Mouse (Mus musculus) right cerebral cortex, postnatal 10 days (tissue): ENCODE measurements around the gene Gm13287.
"Not testable (repeated sequence)": the region's sequence is repeated elsewhere in the genome, so short reads cannot be mapped to it uniquely, and the experiment has no call there.

Source experiments
- DNase-seq, 2 experiments: peaks; one replicate each; pipeline ENCODE4 v3.0.0; 2021; ENCODE audit warnings: low spot score in 2 of 2

The Gm13287 gene

DNA sequence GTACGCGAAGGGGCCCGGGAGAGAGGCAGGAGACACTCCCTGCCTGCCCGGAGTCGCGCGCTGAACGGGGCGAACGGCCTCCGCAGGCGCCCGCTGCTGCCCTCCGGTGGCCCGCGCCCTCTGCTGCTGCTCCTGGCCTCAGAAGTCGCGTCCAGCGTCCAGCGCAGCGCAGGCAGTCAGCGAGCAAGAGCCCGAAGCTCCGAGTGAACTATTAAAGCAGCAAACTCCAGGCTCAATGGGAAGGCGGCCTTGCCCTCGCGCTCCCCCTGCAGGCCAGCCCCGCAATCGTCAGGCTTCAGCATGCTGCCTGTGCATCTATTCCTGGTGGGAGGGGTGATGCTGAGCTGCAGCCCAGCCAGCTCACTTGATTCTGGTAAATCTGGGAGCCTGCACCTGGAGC, at the start of gene Gm13287:
Gm13287 (plus strand) TSS at position 301 of the 400 bp plus-strand sequence.
- DNase-seq = not testable (repeated sequence)

DNA sequence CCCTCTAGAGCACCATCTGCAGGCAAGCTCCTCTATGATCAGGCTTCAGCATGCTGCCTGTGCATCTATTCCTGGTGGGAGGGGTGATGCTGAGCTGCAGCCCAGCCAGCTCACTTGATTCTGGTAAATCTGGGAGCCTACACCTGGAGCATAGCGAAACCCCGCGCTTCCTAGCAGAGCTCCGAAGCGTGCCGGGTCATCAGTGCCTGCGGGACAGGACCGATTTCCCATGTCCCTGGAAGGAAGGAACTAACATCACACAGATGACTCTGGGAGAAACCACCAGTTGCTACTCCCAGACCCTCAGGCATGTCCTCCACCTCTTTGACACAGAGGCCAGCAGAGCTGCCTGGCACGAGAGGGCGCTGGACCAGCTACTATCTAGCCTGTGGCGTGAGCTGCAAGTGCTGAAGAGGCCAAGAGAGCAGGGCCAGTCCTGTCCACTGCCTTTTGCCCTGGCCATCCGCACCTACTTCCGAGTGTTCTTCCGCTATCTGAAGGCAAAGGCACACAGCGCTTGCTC, 48.2 kb upstream of the Gm13287 start, which contains the start of gene Gm13271:
Gm13271 (plus strand) TSS at position 51 of the 523 bp plus-strand sequence.
- DNase-seq = peak; percentile 76 to 86

DNA sequence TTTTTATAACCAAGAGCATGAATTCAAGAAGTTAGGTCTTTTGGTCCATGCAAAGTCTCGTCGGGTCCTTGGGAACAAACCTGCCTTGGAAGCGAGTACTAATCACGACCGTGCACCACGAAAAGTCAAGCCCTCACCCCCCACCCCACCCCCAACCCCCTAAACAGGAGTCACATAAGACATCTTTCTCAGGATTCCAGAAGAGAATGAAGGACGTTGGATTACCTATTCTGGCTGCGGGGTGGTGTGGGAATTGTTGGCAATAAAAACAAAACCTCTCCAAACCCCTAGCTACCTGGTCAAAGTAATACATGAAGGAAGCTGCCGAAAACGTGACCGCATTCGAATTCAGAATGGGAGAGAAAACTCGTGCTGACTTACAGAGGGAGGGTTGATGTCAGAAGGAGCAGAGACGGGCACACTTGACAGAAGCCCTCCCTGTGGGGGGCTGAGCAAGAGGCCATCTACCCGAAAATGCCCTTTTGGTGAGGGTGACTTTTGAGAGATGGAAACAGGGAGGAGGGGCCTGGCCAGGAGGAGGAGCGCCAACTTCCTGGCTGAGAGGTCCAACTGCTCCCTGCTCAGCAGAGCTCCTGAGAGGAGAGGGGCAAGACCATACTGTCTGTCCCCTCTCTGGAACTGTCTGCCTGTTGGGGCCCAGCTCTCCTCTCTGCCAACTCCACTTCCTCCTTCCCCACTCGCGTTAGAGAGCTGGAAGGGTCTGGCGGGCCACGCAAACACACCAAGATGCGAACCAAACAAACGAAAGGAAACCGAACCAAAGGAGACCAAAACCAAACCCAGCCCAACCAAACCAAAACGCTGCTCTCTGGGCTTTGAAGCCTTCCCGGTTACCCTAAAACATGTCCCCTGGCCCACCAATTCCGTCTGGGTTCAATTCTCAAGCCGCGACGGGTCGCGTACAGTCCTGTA, 46.2 kb upstream of the Gm13287 start:
- peak in 1 of 2 experiments; percentile 28 for DNase-seq

DNA sequence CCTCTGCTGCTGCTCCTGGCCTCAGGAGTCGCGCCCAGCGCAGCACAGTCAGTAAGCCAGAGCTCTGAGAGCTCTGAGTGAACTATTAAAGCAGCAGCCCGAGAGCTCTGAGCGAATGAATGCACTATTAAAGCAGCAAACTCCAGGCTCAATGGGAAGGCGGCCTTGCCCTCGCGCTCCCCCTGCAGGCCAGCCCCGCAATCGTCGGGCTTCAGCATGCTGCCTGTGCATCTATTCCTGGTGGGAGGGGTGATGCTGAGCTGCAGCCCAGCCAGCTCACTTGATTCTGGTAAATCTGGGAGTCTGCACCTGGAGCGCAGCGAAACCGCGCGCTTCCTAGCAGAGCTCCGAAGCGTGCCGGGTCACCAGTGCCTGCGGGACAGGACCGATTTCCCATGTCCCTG, 45.4 kb upstream of the Gm13287 start:
- DNase-seq = peak; percentile 90 to 93

GRCm38 (mm10) chr4:88758751-88759150, 44.3 kb upstream of the Gm13287 start:
- DNase-seq = not testable (repeated sequence)

- peak; percentile 40 to 59 for DNase-seq
Observed at GRCm38 (mm10) chr4:88759610-88760268, 43.3 kb upstream of the Gm13287 start, which contains the start of gene Gm13283. Gene Gm13283, plus strand, starts transcription at chr4:88760119.

GRCm38 (mm10) chr4:88760431-88760830, 42.6 kb upstream of the Gm13287 start:
- peak; percentile 68 to 69 for DNase-seq

GRCm38 (mm10) chr4:88761776-88762175, 41.3 kb upstream of the Gm13287 start:
- DNase-seq = peak; percentile 81 to 87

- peak; percentile 22 to 46 for DNase-seq
Observed at GRCm38 (mm10) chr4:88762341-88762740, 40.7 kb upstream of the Gm13287 start.

DNA sequence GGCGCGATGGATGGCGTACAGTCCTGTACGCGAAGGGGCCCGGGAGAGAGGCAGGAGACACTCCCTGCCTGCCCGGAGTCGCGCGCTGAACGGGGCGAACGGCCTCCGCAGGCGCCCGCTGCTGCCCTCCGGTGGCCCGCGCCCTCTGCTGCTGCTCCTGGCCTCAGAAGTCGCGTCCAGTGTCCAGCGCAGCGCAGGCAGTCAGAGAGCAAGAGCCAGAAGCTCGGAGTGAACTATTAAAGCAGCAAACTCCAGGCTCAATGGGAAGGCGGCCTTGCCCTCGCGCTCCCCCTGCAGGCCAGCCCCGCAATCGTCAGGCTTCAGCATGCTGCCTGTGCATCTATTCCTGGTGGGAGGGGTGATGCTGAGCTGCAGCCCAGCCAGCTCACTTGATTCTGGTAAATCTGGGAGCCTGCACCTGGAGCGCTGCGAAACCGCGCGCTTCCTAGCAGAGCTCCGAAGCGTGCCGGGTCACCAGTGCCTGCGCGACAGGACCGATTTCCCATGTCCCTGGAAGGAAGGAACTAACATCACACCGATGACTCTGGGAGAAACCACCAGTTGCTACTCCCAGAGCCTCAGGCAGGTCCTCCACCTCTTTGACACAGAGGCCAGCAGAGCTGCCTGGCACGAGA, 39.6 kb upstream of the Gm13287 start:
- peak; percentile 41 to 43 for DNase-seq

DNA sequence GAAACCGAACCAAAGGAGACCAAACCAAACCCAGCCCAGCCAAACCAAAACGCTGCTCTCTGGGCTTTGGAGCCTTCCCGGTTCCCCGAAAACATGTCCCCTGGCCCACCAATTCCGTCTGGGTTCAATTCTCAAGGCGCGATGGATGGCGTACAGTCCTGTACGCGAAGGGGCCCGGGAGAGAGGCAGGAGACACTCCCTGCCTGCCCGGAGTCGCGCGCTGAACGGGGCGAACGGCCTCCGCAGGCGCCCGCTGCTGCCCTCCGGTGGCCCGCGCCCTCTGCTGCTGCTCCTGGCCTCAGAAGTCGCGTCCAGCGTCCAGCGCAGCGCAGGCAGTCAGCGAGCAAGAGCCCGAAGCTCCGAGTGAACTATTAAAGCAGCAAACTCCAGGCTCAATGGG, 29.5 kb upstream of the Gm13287 start, which contains the start of gene Gm13290:
Gm13290 (plus strand) TSS at position 301 of the 400 bp plus-strand sequence.
- not testable (repeated sequence) for DNase-seq

GRCm38 (mm10) chr4:88776622-88777021, 26.4 kb upstream of the Gm13287 start, which contains the start of gene Gm13289:
Gene Gm13289, plus strand, starts transcription at chr4:88776922.
- not testable (repeated sequence) for DNase-seq

GRCm38 (mm10) chr4:88779550-88779949, 23.5 kb upstream of the Gm13287 start, which contains the start of gene Gm13272:
Gene Gm13272, plus strand, starts transcription at chr4:88779850.
- not testable (repeated sequence) for DNase-seq

- peak in 1 of 2 experiments; percentile 29 for DNase-seq
Observed at GRCm38 (mm10) chr4:88780320-88780719, 22.7 kb upstream of the Gm13287 start.

- not testable (repeated sequence) for DNase-seq
Observed at GRCm38 (mm10) chr4:88781831-88782230, 21.2 kb upstream of the Gm13287 start, which contains the start of gene Ifnz. Gene Ifnz, plus strand, starts transcription at chr4:88782131.

GRCm38 (mm10) chr4:88782335-88782734, 20.7 kb upstream of the Gm13287 start:
- DNase-seq = not testable (repeated sequence)

DNA sequence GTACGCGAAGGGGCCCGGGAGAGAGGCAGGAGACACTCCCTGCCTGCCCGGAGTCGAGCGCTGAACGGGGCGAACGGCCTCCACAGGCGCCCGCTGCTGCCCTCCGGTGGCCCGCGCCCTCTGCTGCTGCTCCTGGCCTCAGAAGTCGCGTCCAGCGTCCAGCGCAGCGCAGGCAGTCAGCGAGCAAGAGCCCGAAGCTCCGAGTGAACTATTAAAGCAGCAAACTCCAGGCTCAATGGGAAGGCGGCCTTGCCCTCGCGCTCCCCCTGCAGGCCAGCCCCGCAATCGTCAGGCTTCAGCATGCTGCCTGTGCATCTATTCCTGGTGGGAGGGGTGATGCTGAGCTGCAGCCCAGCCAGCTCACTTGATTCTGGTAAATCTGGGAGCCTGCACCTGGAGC, 17.6 kb upstream of the Gm13287 start, which contains the start of gene Gm13276:
Gm13276 (plus strand) TSS at position 301 of the 400 bp plus-strand sequence.
- DNase-seq = not testable (repeated sequence)

GRCm38 (mm10) chr4:88788402-88788801, 14.7 kb upstream of the Gm13287 start, which contains the start of gene Gm13277:
Gene Gm13277, plus strand, starts transcription at chr4:88788632.
- peak; percentile 73 to 81 for DNase-seq

- not testable (repeated sequence) for DNase-seq
Observed at GRCm38 (mm10) chr4:88791250-88791649, 11.8 kb upstream of the Gm13287 start, which contains the start of gene Gm13278. Gene Gm13278, plus strand, starts transcription at chr4:88791550.

DNA sequence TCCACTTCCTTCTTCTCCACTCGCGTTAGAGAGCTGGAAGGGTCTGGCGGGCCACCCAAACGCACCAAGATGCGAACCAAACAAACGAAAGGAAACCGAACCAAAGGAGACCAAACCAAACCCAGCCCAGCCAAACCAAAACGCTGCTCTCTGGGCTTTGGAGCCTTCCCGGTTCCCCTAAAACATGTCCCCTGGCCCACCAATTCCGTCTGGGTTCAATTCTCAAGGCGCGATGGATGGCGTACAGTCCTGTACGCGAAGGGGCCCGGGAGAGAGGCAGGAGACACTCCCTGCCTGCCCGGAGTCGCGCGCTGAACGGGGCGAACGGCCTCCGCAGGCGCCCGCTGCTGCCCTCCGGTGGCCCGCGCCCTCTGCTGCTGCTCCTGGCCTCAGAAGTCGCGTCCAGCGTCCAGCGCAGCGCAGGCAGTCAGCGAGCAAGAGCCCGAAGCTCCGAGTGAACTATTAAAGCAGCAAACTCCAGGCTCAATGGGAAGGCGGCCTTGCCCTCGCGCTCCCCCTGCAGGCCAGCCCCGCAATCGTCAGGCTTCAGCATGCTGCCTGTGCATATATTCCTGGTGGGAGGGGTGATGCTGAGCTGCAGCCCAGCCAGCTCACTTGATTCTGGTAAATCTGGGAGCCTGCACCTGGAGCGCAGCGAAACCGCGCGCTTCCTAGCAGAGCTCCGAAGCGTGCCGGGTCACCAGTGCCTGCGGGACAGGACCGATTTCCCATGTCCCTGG, 8.9 kb upstream of the Gm13287 start, which contains the start of gene Gm13275:
Gm13275 (plus strand) TSS at position 552 of the 740 bp plus-strand sequence.
- peak; percentile 56 to 59 for DNase-seq
